Mouse (Mus musculus) heart, embryonic 12.5 days (tissue): Measurements from ENCODE around the gene Raver1. TPM values are rescaled to one million over a fixed set of nuclear protein-coding genes. Genes with fewer than 3 reads are reported as not detected.

Experiments used
- ATAC-seq: fragments of 200-750 bp; cut with Nextera tagmentation; 2 replicates; pipeline ENCODE4 v1.8.0; 2017; ENCODE audit warnings: moderate TSS enrichment, moderate library complexity; ENCODE audit not compliant: insufficient number of reproducible peaks, low FRiP score
- H3K27ac ChIP-seq: fragments of 300-500 bp; sonication (generic); 2 replicates; pipeline ENCODE4 v1.5.1; 2016; ENCODE audit warnings: mild to moderate bottlenecking, moderate library complexity; ENCODE audit not compliant: poor library complexity, severe bottlenecking
- H3K27me3 ChIP-seq: fragments of 300-500 bp; sonication (generic); replicated peaks from 2 replicates; pipeline ENCODE4 v1.6.1; 2016; ENCODE audit warnings: mild to moderate bottlenecking, moderate library complexity
- H3K36me3 ChIP-seq: fragments of 300-500 bp; sonication (generic); 2 replicates; pipeline ENCODE4 v1.6.1; 2016; ENCODE audit warnings: mild to moderate bottlenecking, moderate library complexity
- H3K4me1 ChIP-seq: fragments of 300-500 bp; sonication (generic); replicated peaks from 2 replicates; pipeline ENCODE4 v1.6.1; 2016; ENCODE audit warnings: mild to moderate bottlenecking
- H3K4me2 ChIP-seq: fragments of 300-500 bp; sonication (generic); 2 replicates; pipeline ENCODE4 v1.6.1; 2016; ENCODE audit warnings: mild to moderate bottlenecking, moderate library complexity
- H3K4me3 ChIP-seq: fragments of 300-500 bp; sonication (generic); 2 replicates; pipeline ENCODE4 v1.5.1; 2016; ENCODE audit warnings: mild to moderate bottlenecking
- H3K9ac ChIP-seq: fragments of 300-500 bp; sonication (generic); 2 replicates; pipeline ENCODE4 v1.6.1; 2016; ENCODE audit warnings: mild to moderate bottlenecking, moderate library complexity
- H3K9me3 ChIP-seq: fragments of 300-500 bp; sonication (generic); replicated peaks from 2 replicates; pipeline ENCODE4 v1.6.1; 2016; ENCODE audit warnings: mild to moderate bottlenecking, moderate library complexity
- WGBS: fragments of 180-500 bp; shearing (Covaris S2); methylation state at CpG from one replicate; pipeline ENCODE4 v1.1.7; 2016; 5-methylcytosine and 5-hydroxymethylcytosine counted together
- polyA plus RNA-seq: library from polyadenylated mRNA; unstranded; fragments of >200 nt; fragmentation: Nextera tagmentation; extraction: Ambion mirVana; gene quantifications from 2 replicates; pipeline ENCODE4 v1.2.1, GENCODE M21; 2016

Gene Raver1
- polyA plus RNA-seq, 1 experiment from 2014 or later = 62.9 TPM

DNA sequence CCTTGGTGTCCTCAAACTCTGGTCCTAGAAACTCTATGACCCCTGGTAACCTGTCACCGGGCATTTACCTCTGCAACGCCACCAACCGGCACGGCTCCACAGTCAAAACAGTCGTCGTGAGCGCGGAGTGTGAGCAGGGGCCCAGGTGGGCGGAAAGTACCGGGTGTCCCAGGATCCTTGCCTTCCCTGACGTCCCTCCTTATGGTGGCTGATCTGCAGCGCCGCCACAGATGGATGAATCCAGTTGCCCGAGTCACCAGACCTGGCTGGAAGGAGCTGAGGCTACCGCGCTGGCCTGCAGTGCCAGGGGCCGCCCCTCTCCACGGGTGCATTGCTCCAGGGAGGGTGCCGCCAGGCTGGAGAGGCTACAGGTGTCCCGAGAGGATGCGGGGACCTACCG, 55.1 kb downstream of the Raver1 start:
- 5% methylated on average over 22 of the region's 22 CpGs for WGBS
- Histone ChIP-seq H3K9me3 (peaks cover 7% of the 10 kb centered on the region; the same call in 1 of the 2 replicates), H3K4me2 (peak overlapping the region; percentile 73), H3K27ac (no peak overlapping the region), H3K27me3 (peaks cover 92% of the 10 kb centered on the region), H3K4me3 (peak overlapping the region; percentile 39), H3K4me1 (peaks cover 50% of the 10 kb centered on the region), H3K36me3 (no peaks in the 10 kb centered on the region), H3K9ac (no peak overlapping the region)
- ATAC-seq = no peak

DNA sequence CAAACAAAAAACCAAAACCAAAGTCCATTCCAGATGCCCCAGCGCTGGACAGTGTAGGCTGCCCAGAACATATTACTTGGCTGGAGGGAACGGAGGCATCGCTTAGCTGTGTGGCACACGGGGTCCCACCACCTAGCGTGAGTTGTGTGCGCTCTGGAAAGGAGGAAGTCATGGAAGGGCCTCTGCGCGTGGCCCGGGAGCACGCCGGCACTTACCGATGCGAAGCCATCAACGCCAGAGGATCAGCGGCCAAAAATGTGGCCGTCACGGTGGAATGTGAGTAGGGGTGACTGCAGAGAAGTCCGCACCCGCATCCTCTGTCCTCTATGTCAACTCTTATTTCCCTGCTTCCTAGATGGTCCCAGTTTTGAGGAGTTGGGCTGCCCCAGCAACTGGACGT, 55.6 kb downstream of the Raver1 start:
- 11% methylated on average over 20 of the region's 20 CpGs for WGBS
- no peak overlapping the region for H3K27ac ChIP-seq
- H3K4me3 ChIP-seq = peak overlapping the region; percentile 39; the same call in 1 of the 2 replicates
- peaks cover 95% of the 10 kb centered on the region for H3K27me3 ChIP-seq
- no peak overlapping the region for H3K9ac ChIP-seq
- no peaks in the 10 kb centered on the region for H3K36me3 ChIP-seq
- peaks cover 54% of the 10 kb centered on the region for H3K4me1 ChIP-seq
- no peak for ATAC-seq
- H3K4me2 ChIP-seq = peak overlapping the region; percentile 73; the same call in 1 of the 2 replicates
- H3K9me3 ChIP-seq = peaks cover 7% of the 10 kb centered on the region; the same call in 1 of the 2 replicates

DNA sequence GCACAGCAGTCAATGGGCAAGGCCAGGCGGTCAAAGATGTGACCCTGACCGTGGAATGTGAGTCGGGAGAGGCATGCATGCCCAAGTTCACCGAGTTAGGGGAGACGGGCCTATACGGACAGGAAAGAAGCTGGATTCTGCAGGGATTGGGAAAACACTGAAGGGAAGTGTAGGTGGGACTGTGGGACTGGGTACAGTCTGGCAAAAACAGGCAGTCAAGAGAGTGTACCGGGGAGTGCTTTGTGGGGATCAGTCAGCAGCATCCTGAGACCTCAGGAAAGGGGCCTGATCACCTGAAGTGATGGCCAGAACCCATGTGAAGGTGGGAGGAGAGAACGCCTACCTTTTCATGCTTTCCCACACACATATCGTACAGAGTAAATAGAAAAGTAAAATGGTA, 56.2 kb downstream of the Raver1 start:
- WGBS = 22% methylated on average over 9 of the region's 9 CpGs
- Histone ChIP-seq H3K4me3 (no peak overlapping the region), H3K4me2 (no peak overlapping the region), H3K4me1 (peaks cover 59% of the 10 kb centered on the region), H3K27me3 (peaks cover 90% of the 10 kb centered on the region), H3K9me3 (peaks cover 7% of the 10 kb centered on the region; the same call in 1 of the 2 replicates), H3K27ac (no peak overlapping the region), H3K36me3 (no peaks in the 10 kb centered on the region), H3K9ac (no peak overlapping the region)
- ATAC-seq = no peak

DNA sequence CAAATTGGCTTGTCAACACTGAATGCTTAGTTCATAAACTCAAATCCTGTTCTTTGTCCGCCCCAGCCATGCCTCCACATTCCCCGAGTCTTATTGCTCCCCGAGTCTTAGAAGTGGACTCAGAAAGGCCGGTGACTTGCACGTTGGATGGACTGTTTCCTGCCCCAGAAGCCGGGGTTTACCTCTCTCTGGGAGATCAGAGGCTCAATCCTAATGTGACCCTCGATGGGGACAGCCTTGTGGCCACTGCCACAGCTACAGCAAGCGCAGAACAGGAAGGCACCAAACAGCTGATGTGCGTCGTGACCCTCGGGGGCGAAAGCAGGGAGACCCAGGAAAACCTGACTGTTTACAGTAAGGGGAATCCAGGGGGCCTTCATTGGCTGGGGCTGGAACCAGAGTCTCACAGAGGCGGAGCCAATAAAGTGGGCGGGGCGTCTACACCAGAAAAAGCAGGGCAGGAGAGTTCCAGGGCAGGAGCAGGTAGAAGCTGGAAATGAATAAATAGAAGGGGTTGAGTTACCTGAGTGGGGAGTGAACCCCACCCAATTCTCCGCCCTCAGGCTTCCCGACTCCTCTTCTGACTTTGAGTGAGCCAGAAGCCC, 57.2 kb downstream of the Raver1 start:
- peaks cover 69% of the 10 kb centered on the region for H3K4me1 ChIP-seq
- no peak overlapping the region for H3K9ac ChIP-seq
- 5% methylated on average over 17 of the region's 17 CpGs for WGBS
- no peaks in the 10 kb centered on the region for H3K36me3 ChIP-seq
- peaks cover 88% of the 10 kb centered on the region for H3K27me3 ChIP-seq
- H3K9me3 ChIP-seq = peaks cover 6% of the 10 kb centered on the region; the same call in 1 of the 2 replicates
- ATAC-seq = no peak
- no peak overlapping the region for H3K4me3 ChIP-seq
- H3K27ac ChIP-seq = no peak overlapping the region
- no peak overlapping the region for H3K4me2 ChIP-seq

DNA sequence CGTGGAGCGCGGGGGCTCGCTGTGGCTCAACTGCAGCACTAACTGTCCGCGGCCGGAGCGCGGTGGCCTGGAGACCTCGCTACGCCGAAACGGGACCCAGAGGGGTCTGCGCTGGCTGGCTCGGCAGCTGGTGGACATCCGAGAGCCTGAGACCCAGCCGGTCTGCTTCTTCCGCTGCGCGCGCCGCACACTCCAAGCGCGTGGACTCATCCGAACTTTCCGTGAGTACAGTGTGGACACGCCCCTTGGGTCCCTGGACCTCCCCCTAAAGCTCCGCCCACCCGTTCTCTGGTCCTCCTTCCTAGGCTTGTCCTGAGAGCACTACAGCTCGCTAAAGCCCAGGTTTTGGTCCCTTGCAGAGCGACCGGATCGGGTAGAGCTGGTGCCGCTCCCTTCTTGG, 58.7 kb downstream of the Raver1 start:
- Histone ChIP-seq H3K9me3 (no peaks in the 10 kb centered on the region), H3K36me3 (no peaks in the 10 kb centered on the region), H3K4me3 (peak overlapping the region; percentile 55), H3K27me3 (peaks cover 84% of the 10 kb centered on the region), H3K27ac (no peak overlapping the region), H3K4me1 (peaks cover 76% of the 10 kb centered on the region), H3K9ac (peak overlapping the region; percentile 22; the same call in 1 of the 2 replicates), H3K4me2 (peak overlapping the region; percentile 94)
- ATAC-seq = peak; percentile 64
- under 1% methylated on average over 33 of the region's 34 CpGs for WGBS

DNA sequence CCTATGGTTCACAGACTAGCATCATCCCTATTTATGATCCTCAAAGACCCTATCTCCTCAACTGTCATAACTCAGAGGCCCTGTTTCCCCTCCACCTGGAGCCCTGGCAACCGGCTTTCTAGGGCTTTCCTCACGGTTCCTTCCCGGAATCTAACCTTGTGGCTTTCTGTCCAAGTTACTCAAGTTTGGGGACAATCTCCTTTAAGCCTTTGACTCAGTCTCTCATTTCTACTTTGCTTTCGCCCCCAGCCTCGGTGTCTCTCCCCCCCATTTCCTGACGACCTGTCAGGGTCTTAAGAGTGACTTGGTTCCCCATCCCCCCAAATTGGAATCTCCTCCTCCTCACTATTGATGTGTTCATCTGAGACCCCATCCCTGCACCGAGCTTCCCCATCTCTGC, 59.3 kb downstream of the Raver1 start:
- Histone ChIP-seq H3K4me2 (peak overlapping the region; percentile 94), H3K4me1 (peaks cover 71% of the 10 kb centered on the region), H3K36me3 (no peaks in the 10 kb centered on the region), H3K27me3 (peaks cover 84% of the 10 kb centered on the region), H3K4me3 (peak overlapping the region; percentile 55), H3K9me3 (no peaks in the 10 kb centered on the region), H3K9ac (no peak overlapping the region), H3K27ac (no peak overlapping the region)
- WGBS = 5% methylated on average over 7 of the region's 7 CpGs
- no peak for ATAC-seq

DNA sequence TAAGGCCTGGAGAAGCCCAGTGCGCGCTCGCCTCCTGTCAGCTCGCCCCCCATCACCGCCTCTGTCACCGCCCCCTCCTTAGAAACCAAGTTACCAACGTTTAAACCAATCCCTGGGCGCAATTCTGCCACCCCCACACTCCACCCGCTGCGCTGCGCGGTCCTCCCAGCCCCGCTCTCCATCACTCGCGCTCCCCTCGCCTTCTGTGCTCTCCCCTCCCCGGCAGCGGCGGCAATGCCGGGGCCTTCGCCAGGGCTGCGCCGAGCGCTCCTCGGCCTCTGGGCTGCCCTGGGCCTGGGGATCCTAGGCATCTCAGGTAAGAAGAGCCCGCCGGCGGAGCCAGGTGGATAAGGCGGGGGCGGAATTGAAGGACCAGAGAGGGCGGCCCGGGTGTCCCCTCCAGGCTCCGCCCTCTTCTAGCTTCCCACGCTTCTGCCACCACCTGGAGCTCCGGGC, 59.9 kb downstream of the Raver1 start, which contains the start of gene Icam5:
Gene Icam5, plus strand, starts transcription at position 178 of the 456 bp plus-strand sequence.
- Histone ChIP-seq H3K4me2 (peak within 1 kb of the TSS; percentile 94), H3K36me3 (no peaks in the 10 kb centered on the region), H3K27ac (no peak within 1 kb of the TSS), H3K9ac (peak within 1 kb of the TSS; percentile 57), H3K27me3 (peaks cover 84% of the 10 kb centered on the region), H3K9me3 (no peaks in the 10 kb centered on the region), H3K4me1 (peaks cover 66% of the 10 kb centered on the region), H3K4me3 (peak within 1 kb of the TSS; percentile 55)
- WGBS = 1% methylated on average over 35 of the region's 35 CpGs
- no peak for ATAC-seq

DNA sequence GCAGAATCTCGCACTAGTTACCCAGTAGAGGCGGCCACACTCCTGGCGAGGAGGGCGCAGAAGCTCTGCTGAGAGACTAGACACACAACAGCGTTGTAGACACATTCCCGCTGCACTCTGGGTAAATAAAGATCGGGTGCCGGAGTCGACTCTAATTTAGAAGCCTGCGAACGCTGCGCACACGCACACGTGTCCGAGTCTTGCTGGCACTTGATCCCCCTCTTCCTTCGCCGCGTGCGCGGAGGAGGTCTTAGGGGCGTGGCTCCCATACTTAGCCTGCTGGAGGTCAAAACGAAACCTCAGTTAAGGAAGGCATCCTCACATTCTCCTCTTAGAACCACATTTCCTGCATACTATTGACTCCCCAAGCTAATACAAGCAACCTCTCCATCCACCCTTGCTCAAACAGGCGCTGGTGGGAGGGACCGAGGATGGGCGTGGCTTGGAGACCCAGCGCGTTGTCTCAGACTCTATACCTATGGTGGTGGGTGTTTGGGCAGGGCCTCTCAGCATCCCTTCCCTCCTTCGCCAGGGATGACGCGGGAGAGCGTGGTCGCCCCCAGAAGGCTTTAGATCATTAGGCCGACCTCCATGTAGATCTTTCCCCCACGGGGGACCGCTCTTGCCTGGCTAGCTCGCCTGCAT, 60.4 kb downstream of the Raver1 start:
- peaks cover 84% of the 10 kb centered on the region for H3K27me3 ChIP-seq
- H3K4me3 ChIP-seq = peak overlapping the region; percentile 55
- ATAC-seq = peak; percentile 10; the same call in 1 of the 2 replicates
- no peaks in the 10 kb centered on the region for H3K9me3 ChIP-seq
- WGBS = under 1% methylated on average over 34 of the region's 36 CpGs
- peaks cover 62% of the 10 kb centered on the region for H3K4me1 ChIP-seq
- H3K9ac ChIP-seq = peak overlapping the region; percentile 57
- no peak overlapping the region for H3K27ac ChIP-seq
- peak overlapping the region; percentile 94 for H3K4me2 ChIP-seq
- no peaks in the 10 kb centered on the region for H3K36me3 ChIP-seq

DNA sequence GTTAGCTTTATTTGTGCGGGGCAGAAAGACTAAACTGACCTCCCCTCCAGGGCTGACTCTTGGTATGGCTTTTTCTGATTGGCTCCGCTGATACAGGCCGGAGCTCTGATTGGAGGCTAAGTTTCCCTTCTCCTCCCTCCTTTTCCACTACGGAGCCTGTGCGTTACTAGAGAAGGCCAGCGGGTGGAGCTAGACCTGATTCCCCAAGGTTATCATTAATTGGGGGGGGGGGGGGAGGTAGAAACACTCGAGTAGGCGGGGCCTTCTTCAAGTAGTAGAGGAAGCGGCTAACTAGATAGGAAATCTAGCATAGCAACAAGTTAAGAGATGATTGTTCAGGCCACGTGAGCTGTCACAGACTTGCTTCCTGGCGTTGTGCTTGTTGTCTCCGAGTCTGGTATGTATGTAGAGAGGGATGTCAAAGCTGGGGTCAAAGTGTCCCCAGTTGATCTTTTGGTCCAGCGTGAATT, 61.0 kb downstream of the Raver1 start:
- 0% methylated on average over 13 of the region's 13 CpGs for WGBS
- ATAC-seq = peak; percentile 69
- Histone ChIP-seq H3K9ac (peak overlapping the region; percentile 57), H3K27ac (no peak overlapping the region), H3K4me1 (peaks cover 59% of the 10 kb centered on the region), H3K4me3 (peak overlapping the region; percentile 55), H3K27me3 (peaks cover 84% of the 10 kb centered on the region), H3K36me3 (no peaks in the 10 kb centered on the region), H3K4me2 (peak overlapping the region; percentile 94), H3K9me3 (no peaks in the 10 kb centered on the region)

DNA sequence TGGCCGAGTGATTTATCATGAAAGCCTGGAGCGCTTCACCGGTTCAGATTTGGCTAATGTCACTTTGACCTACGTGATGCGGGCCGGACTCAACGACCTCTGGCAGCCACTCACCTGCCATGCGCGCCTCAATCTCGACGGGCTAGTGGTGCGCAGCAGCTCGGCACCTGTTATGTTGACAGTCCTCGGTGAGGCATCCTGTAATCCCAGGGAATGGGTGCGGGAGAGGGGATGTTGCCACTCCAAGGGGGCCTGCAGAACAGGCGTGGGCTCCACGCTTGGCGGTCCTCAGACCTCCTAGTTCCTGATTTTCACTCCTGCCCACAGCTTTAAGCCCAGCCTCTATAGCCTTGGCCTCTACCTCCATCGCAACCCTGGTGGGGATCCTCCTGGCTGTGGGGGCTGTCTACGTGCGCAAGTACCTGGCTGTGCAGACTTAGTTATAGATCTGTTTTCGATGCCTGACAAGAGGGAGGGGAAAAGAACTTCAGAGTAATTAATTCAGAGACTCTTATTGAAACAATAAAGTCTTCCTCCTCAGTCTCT, 61.7 kb downstream of the Raver1 start:
- Histone ChIP-seq H3K9ac (peak overlapping the region; percentile 59), H3K4me1 (peaks cover 55% of the 10 kb centered on the region), H3K4me3 (peak overlapping the region; percentile 55), H3K9me3 (no peaks in the 10 kb centered on the region), H3K36me3 (no peaks in the 10 kb centered on the region), H3K4me2 (peak overlapping the region; percentile 94), H3K27ac (no peak overlapping the region), H3K27me3 (peaks cover 82% of the 10 kb centered on the region)
- ATAC-seq = no peak
- 15% methylated on average over 22 of the region's 22 CpGs for WGBS
